ENCODE assay signal across 8 mouse cellular contexts in genomic region chr19:60889101-60889713, GRCm38 (mm10). TPM values are rescaled to one million over a fixed set of nuclear protein-coding genes. Genes with fewer than 3 reads are reported as not detected.
DNase-seq lines count a peak whose midpoint lies in the region; ATAC-seq lines count a peak whose summit lies in the region.

No protein-coding gene starts in this region.

- no peaks in the 10 kb centered on the region for H3K27me3 ChIP-seq in embryonic facial prominence, embryonic 11.5 days (ENCODE audit: control insufficient read depth, insufficient read depth, low read length)
- H3K27me3 ChIP-seq in liver, embryonic 13.5 days, result peaks cover 8% of the 10 kb centered on the region; the same call in 1 of the 2 replicates
- no peaks in the 10 kb centered on the region for H3K27me3 ChIP-seq in neural tube, embryonic 12.5 days (replicated peaks)

- ATAC-seq in embryonic facial prominence, embryonic 11.5 days (replicated peaks; ENCODE audit: insufficient number of reproducible peaks, low FRiP score, low TSS enrichment, low read depth), result no peak
- ATAC-seq in liver, embryonic 13.5 days (ENCODE audit: low read depth), result peak; percentile 9
- peak; percentile 10 for ATAC-seq in neural tube, embryonic 12.5 days (ENCODE audit: low FRiP score, low read depth)

- peak; percentile 24 to 42 for DNase-seq in urinary bladder, adult 18-20 months (ENCODE audit: low spot score in 2 of 2)
- DNase-seq in urinary bladder, postnatal 10 days (ENCODE audit: low spot score), result no peak
- peak; percentile 73 for DNase-seq in embryonic facial prominence, embryonic 11.5 days (ENCODE audit: low spot score)
- DNase-seq in heart, adult 9 months (ENCODE audit: low spot score in 2 of 2), result peak; percentile 87 to 91
- DNase-seq in kidney, adult 9 months, result peak; percentile 87
- peak; percentile 40 for DNase-seq in liver, embryonic 13.5 days
- peak; percentile 25 for DNase-seq in thymus, postnatal 0 days (ENCODE audit: low spot score)

- H3K4me1 ChIP-seq in embryonic facial prominence, embryonic 11.5 days (ENCODE audit: control insufficient read depth, insufficient read depth, low read length), result no peaks in the 10 kb centered on the region
- H3K4me1 ChIP-seq in liver, embryonic 13.5 days (replicated peaks), result peaks cover 52% of the 10 kb centered on the region
- H3K4me1 ChIP-seq in neural tube, embryonic 12.5 days, result 0 out of 2 replicates have a peak, but pooled peaks cover 14% of the 10 kb centered on the region

- H3K4me3 ChIP-seq in embryonic facial prominence, embryonic 11.5 days (ENCODE audit: low read depth, low read length), result peak overlapping the region; percentile 66
- H3K4me3 ChIP-seq in liver, embryonic 13.5 days (replicated peaks), result peak overlapping the region; percentile 89
- peak overlapping the region; percentile 74 for H3K4me3 ChIP-seq in neural tube, embryonic 12.5 days

- H3K9me3 ChIP-seq in embryonic facial prominence, embryonic 11.5 days (replicated peaks; ENCODE audit: control insufficient read depth, low read length), result no peaks in the 10 kb centered on the region
- no peaks in the 10 kb centered on the region for H3K9me3 ChIP-seq in liver, embryonic 13.5 days (replicated peaks)
- H3K9me3 ChIP-seq in neural tube, embryonic 12.5 days, result no peaks in the 10 kb centered on the region

- H3K36me3 ChIP-seq in embryonic facial prominence, embryonic 11.5 days (replicated peaks; ENCODE audit: control insufficient read depth, insufficient read depth, low read depth, low read length), result no peaks in the 10 kb centered on the region
- no peaks in the 10 kb centered on the region for H3K36me3 ChIP-seq in liver, embryonic 13.5 days
- H3K36me3 ChIP-seq in neural tube, embryonic 12.5 days, result no peaks in the 10 kb centered on the region

- peak overlapping the region; percentile 54; the same call in 1 of the 2 replicates for H3K4me2 ChIP-seq in embryonic facial prominence, embryonic 11.5 days (ENCODE audit: low read depth, low read length)
- H3K4me2 ChIP-seq in liver, embryonic 13.5 days, result peak overlapping the region; percentile 99
- H3K4me2 ChIP-seq in neural tube, embryonic 12.5 days (replicated peaks), result peak overlapping the region; percentile 65

- peak overlapping the region; percentile 88; the same call in 1 of the 2 replicates for H3K9ac ChIP-seq in embryonic facial prominence, embryonic 11.5 days (replicated peaks; ENCODE audit: low read length)
- peak overlapping the region; percentile 99 for H3K9ac ChIP-seq in liver, embryonic 13.5 days
- H3K9ac ChIP-seq in neural tube, embryonic 12.5 days, result peak overlapping the region; percentile 83; the same call in 1 of the 2 replicates

- WGBS in embryonic facial prominence, embryonic 11.5 days, result 3% methylated on average over 17 of the region's 17 CpGs
- WGBS in liver, embryonic 13.5 days (ENCODE audit: insufficient replicate concordance), result 5% methylated on average over 17 of the region's 17 CpGs
- 3% methylated on average over 17 of the region's 17 CpGs for WGBS in neural tube, embryonic 12.5 days

- peak overlapping the region; percentile 93; the same call in 1 of the 2 replicates for H3K27ac ChIP-seq in embryonic facial prominence, embryonic 11.5 days (replicated peaks; ENCODE audit: low read depth, low read length)
- peak overlapping the region; percentile 96 for H3K27ac ChIP-seq in liver, embryonic 13.5 days
- no peak overlapping the region for H3K27ac ChIP-seq in neural tube, embryonic 12.5 days

RNA-seq across cellular contexts. Expression of gene Grk5, which starts 0.3 kb away (rescaled TPM):
- 2.1 and 2.8 TPM in 2 replicates for polyA plus RNA-seq in embryonic facial prominence, embryonic 11.5 days (2014; fragmentation: Nextera tagmentation; extraction: Ambion mirVana)
- polyA plus RNA-seq in liver, embryonic 13.5 days (2015; fragmentation: Nextera tagmentation; extraction: Ambion mirVana), result 0.47 and 0.96 TPM in 2 replicates
- 2.8 and 3.4 TPM in 2 replicates for polyA plus RNA-seq in neural tube, embryonic 12.5 days (2016; fragmentation: Nextera tagmentation; extraction: Ambion mirVana)
- polyA plus RNA-seq in thymus, postnatal 0 days (2015; fragmentation: Nextera tagmentation; extraction: Ambion mirVana), result 2.6 and 2.8 TPM in 2 replicates

RNA-seq across cellular contexts. Expression of gene Prdx3, which starts 14.9 kb away (rescaled TPM):
- polyA plus RNA-seq in embryonic facial prominence, embryonic 11.5 days (2014; fragmentation: Nextera tagmentation; extraction: Ambion mirVana), result 114 and 125 TPM in 2 replicates
- polyA plus RNA-seq in liver, embryonic 13.5 days (2015; fragmentation: Nextera tagmentation; extraction: Ambion mirVana), result 405 and 440 TPM in 2 replicates
- 98.7 and 102 TPM in 2 replicates for polyA plus RNA-seq in neural tube, embryonic 12.5 days (2016; fragmentation: Nextera tagmentation; extraction: Ambion mirVana)
- polyA plus RNA-seq in thymus, postnatal 0 days (2015; fragmentation: Nextera tagmentation; extraction: Ambion mirVana), result 120 and 131 TPM in 2 replicates

RNA-seq across cellular contexts. Expression of gene Sfxn4, which starts 27.9 kb away (rescaled TPM):
- polyA plus RNA-seq in embryonic facial prominence, embryonic 11.5 days (2014; fragmentation: Nextera tagmentation; extraction: Ambion mirVana), result 14.0 and 15.1 TPM in 2 replicates
- polyA plus RNA-seq in liver, embryonic 13.5 days (2015; fragmentation: Nextera tagmentation; extraction: Ambion mirVana), result 1.0 and 1.2 TPM in 2 replicates
- polyA plus RNA-seq in neural tube, embryonic 12.5 days (2016; fragmentation: Nextera tagmentation; extraction: Ambion mirVana), result 14.2 and 15.0 TPM in 2 replicates
- polyA plus RNA-seq in thymus, postnatal 0 days (2015; fragmentation: Nextera tagmentation; extraction: Ambion mirVana), result 4.0 and 4.3 TPM in 2 replicates
